Mouse (Mus musculus) cerebellum, adult 8-10 months (tissue): ENCODE results near the gene Cx3cr1.

Experiments used
- DNase-seq: peaks from one replicate; pipeline ENCODE4 v3.0.0; 2022

The Cx3cr1 gene

GRCm38 (mm10) chr9:119993092-119993844, 76.4 kb downstream of the Cx3cr1 start:
- DNase-seq, result no peak

GRCm38 (mm10) chr9:119991310-119991709, 78.4 kb downstream of the Cx3cr1 start:
- DNase-seq, result no peak

DNA sequence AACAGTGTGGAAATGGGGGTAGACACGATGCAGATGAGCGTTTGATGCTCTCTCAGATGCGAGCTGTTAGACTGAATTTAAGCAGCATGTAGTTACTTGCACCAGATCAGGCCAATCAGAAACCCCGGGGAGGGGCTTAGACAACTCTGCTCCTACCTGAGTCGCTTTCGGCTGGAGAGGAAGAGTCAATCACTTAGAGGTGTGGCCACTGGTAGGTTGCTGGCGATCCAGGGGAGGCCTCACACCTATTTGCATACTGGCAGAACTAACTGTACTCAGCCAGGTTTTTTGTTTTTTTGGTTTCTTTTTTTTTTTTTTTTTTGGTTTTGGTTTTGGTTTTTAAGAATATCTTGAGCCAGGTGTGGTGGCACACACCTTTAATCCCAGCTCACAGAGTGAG, 81.4 kb downstream of the Cx3cr1 start:
- DNase-seq, result no peak

DNA sequence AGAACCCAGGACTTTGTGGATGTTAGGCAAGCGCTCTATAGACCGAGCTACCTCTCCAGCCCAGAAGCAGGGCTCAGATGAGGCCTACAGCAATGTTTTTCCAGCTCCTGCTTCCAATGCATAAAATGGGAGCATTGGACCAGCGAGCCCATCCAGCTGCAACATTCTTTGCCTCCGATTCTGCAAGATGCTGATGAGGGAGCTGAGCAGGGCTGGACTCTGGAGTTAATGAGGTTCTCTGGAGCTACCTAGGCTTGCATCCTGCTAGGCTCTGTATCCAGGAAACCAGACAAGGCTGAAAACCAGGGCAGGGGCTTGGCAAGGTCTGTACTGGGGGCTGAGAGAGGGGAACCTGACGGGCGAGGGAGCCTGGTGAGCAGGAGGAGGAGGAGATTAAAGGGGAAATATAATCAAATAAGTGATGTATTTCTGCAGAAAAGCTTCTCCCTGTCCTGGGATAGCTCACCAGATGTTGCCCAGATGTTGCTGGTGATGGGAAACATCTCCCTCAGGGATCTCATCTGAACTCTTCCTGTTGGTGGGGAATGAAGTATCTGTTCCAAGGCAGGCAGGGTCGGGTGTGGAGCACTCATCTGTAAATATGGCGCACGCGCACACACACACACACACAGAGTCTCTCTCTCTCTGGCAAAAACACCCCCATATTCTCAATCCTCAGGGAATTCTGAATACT, 83.7 kb downstream of the Cx3cr1 start:
- DNase-seq, result no peak

DNA sequence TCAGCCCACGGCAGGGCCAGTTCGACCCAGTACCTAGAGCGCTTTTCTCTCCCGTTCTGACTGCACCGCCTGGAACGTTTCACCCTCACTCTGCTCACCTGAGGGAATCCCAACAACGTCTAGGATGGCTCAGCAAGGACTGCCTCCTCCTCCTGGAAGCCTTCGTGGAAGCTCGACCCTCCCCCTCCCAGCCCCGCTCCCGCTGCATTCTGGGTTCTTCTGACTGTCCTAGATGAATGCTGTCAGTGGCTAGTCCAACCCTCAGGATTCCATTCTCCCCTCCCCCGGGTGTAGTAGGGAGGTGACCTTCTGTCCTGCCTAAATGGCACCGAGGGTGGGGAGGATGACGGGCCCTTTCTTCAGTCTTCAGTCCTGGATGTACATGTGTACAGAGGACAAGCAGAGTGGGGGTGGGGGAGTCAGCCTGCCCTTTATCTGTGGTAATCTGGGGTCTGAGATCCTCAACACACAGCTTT, 85.1 kb downstream of the Cx3cr1 start, which contains the start of gene Csrnp1:
Gene Csrnp1 (minus strand): TSS at position 123 of the 476 bp plus-strand sequence.
- peak; percentile 38 for DNase-seq

- peak; percentile 82 for DNase-seq
These were observed 85.8 kb downstream of the Cx3cr1 start for GRCm38 (mm10) chr9:119983585-119984535.

- peak; percentile 53 for DNase-seq
These were observed 86.6 kb downstream of the Cx3cr1 start for GRCm38 (mm10) chr9:119982956-119983551.

GRCm38 (mm10) chr9:119982241-119982811, 87.4 kb downstream of the Cx3cr1 start:
- DNase-seq, result peak; percentile 53

GRCm38 (mm10) chr9:119981183-119982179, 88.2 kb downstream of the Cx3cr1 start:
- peak; percentile 37 for DNase-seq

DNA sequence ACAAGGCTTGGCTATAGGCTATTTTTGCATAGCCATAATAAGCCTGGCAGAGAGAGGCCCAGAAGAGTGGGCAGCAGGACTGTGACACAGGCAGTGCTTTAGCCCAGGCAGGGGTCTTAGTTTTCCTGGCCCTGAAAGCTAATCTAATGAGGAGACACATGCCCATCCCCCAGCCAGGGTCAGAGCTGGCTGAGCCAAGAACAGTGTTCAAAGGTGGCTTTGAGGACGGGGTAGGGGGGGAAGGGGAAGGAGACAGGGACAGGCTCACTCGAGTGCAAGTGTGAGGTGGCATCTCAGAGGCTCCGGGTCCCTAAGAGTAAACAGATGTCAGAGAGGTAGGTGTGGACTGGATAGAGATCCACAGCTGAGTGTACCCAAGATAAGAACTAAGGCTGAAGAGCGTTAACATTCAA, 88.9 kb downstream of the Cx3cr1 start:
- no peak for DNase-seq

DNA sequence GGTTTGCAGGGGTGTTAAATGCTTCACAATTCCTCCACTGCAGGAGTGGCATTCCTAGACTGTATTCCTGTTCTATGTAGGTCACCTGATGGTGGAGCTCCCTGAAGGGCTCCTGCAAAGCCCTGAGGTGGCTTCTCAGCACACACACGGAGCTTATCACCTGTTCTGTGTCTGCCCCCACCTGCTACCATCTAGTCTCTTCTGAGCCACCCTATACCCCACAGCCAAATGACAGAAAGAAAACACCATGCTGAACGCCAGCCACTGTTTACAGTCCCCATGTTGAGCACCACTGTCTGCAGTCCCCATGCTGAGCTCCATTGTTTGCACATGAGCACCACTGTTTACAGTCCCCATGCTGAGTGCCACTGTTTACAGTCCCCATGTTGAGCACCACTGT, 89.9 kb downstream of the Cx3cr1 start:
- no peak for DNase-seq

DNA sequence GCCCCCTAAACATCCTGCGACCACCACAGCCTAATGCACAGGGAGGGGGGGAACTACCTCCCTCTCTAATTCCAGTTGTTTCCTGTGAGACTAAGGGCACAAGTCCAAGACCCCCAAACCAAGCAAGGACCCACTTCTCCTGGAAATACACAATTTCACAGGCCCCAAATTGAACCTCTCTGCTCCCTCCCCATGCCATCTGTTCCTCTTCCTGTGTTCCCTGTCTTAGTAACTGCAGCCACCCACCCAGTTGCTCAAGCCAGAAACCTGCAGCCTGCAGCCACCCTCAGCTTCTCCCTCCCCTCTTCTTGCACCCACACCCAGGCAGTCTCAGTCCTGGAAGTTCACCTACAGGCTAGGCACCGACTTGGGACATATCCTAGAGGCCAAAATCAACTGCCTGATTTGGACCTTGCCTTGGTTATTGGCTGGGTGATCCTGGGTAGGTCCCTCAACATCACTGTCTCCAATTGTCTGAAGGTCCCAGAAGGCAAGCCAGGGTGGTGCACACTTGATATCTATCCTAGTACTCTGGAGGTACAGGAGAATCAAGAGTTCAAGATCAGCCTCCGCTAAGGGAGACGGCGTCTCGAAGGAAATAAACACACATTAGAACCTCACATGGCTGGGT, 90.8 kb downstream of the Cx3cr1 start:
- peak; percentile 30 for DNase-seq

GRCm38 (mm10) chr9:119978151-119978810, 91.4 kb downstream of the Cx3cr1 start:
- DNase-seq, result peak; percentile 32

GRCm38 (mm10) chr9:119977557-119978060, 92.1 kb downstream of the Cx3cr1 start:
- DNase-seq, result no peak

DNA sequence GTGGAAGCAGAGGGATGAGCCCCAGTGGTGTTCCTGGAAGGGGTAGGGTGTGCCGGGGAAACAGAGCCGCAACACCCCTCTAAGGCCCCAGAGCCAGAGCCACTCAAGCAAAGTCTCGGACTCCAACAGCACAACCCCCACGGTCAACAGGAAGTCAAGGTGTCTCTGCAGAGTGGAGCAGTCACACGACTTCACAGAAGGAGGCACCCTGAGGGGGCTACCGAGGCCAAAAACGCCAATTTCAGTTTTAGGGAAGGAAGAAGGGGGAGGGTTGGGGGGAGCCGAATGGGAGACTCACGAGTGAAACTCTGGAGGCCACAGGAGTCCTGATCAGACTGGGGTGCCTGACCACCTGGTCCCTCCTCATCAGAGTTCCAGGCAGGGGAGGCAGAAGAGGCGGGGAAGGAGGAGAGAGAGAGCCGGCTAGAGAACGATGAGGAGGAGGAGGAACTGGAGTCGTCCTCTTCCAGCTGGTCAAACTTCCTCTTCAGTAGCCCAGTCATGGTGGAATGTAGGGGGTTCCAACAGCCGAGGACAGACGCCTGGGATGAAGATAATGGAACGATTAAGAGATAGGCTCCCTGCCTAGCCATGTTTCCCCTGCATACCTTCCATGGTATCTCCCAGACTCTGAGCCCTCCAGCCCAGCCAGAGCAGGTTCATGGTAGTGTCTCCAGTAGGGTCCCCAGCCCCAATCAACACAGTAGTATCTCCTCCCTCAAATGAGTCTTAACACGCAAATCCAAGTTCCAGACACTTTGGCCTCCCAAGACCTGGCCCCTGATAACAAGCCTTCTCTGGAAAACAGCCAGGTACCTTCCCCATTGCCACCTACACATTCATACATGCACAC, 92.7 kb downstream of the Cx3cr1 start:
- no peak for DNase-seq

DNA sequence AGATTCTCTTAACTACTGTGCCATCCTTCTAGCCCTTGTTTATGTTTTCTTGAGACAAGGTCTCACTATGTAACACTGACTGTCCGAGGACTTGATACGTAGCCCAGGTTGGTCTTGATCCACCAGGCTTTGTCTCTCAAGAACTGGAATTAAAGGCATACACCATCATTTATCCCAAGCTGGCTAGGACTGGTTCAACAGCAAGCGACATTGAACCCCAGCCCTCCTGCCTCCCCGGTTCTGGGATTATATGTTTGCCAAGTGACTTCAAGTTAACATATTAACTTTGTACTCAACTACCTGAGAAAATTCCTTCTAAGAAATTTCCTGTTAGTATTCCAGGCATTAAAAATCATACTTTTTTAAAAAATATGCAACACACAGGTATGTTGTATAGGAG, 94.4 kb downstream of the Cx3cr1 start:
- DNase-seq, result no peak

DNA sequence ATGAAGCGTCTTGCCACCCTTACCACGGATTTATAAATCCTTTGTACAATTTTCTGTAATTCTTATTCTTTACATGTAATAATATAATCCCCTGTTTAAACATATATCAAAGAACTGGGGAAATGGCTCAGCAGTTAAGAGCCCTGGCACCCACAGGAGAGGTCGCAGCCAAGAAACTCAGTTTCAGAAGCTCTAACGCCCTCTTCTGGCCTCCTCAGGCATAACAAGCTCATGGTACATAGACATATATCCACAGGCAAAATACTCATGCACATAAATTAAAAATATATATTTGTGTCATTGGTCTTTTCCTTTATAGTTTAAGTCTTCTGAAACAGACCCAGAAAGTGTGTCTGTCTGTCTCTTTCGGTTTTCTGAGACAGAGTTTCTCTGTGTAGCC, 95.1 kb downstream of the Cx3cr1 start:
- no peak for DNase-seq

DNA sequence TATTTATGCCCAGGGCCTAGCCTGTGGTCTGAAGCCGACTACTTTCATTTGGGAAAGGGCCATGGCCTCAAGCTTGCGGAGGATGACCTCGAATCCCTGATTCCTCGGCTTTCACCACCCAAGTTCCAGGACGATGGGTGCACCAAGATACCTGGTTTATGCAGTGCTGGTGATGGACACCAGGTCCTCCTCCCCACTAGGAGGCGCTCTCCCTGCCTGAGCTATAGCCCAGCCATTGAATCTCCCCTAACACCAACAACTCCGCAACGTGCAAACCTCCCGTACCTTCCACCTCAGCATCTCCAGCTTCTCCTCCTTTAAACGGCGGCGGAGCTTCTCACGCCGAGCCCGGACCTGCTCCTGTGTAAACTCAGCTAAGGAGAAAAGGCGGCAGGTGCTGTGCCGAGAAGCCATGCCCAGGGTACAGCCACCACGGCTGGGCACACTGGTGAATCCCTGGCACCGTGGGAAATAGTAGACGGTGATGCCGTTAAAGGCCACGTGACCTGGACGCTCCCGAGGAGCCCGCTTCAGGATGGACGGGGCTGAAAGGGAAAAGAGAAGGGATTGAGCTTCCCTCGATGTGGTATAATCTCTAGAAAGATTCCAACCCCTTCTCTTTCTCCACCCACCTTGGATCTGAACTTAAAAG, 95.7 kb downstream of the Cx3cr1 start:
- peak; percentile 28 for DNase-seq
